Mouse (Mus musculus): ENCODE results near the gene Gm42420. TPM values are rescaled to one million over a fixed set of nuclear protein-coding genes. Genes with fewer than 3 reads are reported as not detected.

Gm42420 gene
- polyA plus RNA-seq, 1 experiment = 0.22 TPM

DNA sequence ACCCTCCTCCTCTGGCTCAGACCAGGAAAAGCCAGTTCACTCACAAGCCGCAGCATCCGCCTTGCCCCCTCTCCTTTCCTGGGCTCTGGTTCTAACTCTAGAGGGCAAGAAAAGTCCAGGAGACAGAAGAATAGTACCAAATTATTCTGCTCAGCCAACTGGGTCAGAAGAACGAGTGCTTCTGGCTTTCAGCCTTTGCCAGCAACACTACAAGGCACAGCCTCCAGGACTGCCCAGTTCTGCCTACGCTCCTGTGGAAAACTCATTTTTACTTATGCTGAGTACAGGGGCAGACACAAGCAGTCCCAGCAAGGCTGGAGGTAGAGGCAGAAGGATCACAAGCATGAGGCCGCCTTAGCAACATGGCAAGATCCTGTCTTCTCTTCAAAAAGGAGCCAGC is 37.5 kb upstream of the Gm42420 start:
- H3K27me3 ChIP-seq (ENCODE audit: control insufficient read depth, insufficient read depth, insufficient read length) = no peaks in the 10 kb centered on the region
- no peaks in the 10 kb centered on the region for H3K36me3 ChIP-seq (ENCODE audit: control insufficient read depth, insufficient read depth)
- no peak overlapping the region for H3K4me3 ChIP-seq
- TF ChIP-seq MAX (IDR thresholded peaks at IDR 0.05; ENCODE audit: low read depth) (no peak), CEBPB (IDR thresholded peaks at IDR 0.05; ENCODE audit: insufficient read depth, poor library complexity, severe bottlenecking) (no peak), TCF12 (IDR thresholded peaks at IDR 0.05; ENCODE audit: insufficient read depth, poor library complexity, severe bottlenecking) (no peak), MYOG (IDR thresholded peaks at IDR 0.05; ENCODE audit: control insufficient read depth in 1 of 3, insufficient read depth in 1 of 3, insufficient read length in 2 of 3, low read depth in 2 of 3) (no peak), SRF (IDR thresholded peaks at IDR 0.05; ENCODE audit: control insufficient read depth, insufficient read length, low read depth) (no peak), USF1 (IDR thresholded peaks at IDR 0.05; ENCODE audit: low read depth) (no peak), MYOD1 (IDR thresholded peaks at IDR 0.05; ENCODE audit: control insufficient read depth in 1 of 3, insufficient read length in 2 of 3, low read depth in 2 of 3) (no peak), POLR2AphosphoS2 (IDR thresholded peaks at IDR 0.05; ENCODE audit: insufficient read length, low read depth) (no peak), POLR2A (IDR thresholded peaks at IDR 0.05; ENCODE audit: insufficient read length, low read depth) (no peak), TCF3 (IDR thresholded peaks at IDR 0.05; ENCODE audit: insufficient read length, low read depth) (no peak), REST (IDR thresholded peaks at IDR 0.05; ENCODE audit: insufficient read depth, insufficient read length) (no peak), E2F4 (IDR thresholded peaks at IDR 0.05; ENCODE audit: insufficient read depth) (no peak)
- no peak overlapping the region for H3K4me2 ChIP-seq (ENCODE audit: low read depth)
- peaks cover 3% of the 10 kb centered on the region for H3K79me2 ChIP-seq (ENCODE audit: control insufficient read depth, insufficient read depth)
- H3ac ChIP-seq (ENCODE audit: control insufficient read depth, insufficient read length) = no peak overlapping the region

DNA sequence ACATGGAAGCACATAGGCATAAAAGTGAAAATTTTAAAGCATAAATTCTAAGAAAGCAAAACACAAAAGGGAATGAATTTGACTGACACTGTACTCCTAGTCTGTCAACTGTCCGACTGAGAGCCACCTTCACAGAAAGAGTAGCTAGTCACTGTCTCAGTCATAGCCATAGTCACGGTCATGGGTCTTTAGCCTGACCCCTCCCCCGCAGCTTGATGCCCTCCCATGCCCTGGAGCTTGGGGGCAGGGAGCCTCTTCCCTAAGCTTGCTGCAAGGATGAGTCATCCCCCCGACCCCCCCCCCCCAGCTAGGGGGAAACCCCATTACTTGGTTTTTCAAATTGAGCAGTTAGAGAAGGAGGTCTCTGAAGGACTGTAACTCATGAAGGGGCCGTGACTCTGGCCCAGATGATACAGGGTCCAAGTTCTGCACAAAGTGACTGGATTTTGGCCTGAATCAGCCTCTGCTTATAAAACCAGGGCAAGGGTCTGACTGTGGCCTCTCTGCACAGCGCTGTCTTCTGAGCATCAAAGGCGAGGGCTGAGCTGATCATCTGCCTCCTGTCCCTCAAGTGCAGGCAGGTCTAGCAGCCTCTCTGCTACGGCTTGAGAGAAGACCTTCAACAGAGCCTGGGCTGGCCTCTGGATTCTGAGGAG is 33.4 kb upstream of the Gm42420 start:
- TF ChIP-seq POLR2AphosphoS2 (IDR thresholded peaks at IDR 0.05; ENCODE audit: insufficient read length, low read depth) (no peak), USF1 (IDR thresholded peaks at IDR 0.05; ENCODE audit: low read depth) (no peak)
- Histone ChIP-seq H3K36me3 (ENCODE audit: control insufficient read depth, insufficient read depth) (no peaks in the 10 kb centered on the region), H3ac (ENCODE audit: control insufficient read depth, insufficient read length) (no peak overlapping the region), H3K27me3 (ENCODE audit: control insufficient read depth, insufficient read depth, insufficient read length) (no peaks in the 10 kb centered on the region), H3K79me2 (ENCODE audit: control insufficient read depth, insufficient read depth) (peaks cover 3% of the 10 kb centered on the region), H3K4me2 (ENCODE audit: low read depth) (peak overlapping the region; percentile 65), H3K4me3 (no peak overlapping the region)

- TF ChIP-seq TCF3 (IDR thresholded peaks at IDR 0.05; ENCODE audit: insufficient read length, low read depth) (no peak), E2F4 (IDR thresholded peaks at IDR 0.05; ENCODE audit: insufficient read depth) (no peak), MYOD1 (IDR thresholded peaks at IDR 0.05; ENCODE audit: control insufficient read depth in 1 of 3, insufficient read length in 2 of 3, low read depth in 2 of 3) (no peak), USF1 (IDR thresholded peaks at IDR 0.05; ENCODE audit: low read depth) (no peak), REST (IDR thresholded peaks at IDR 0.05; ENCODE audit: insufficient read depth, insufficient read length) (no peak), TCF12 (IDR thresholded peaks at IDR 0.05; ENCODE audit: insufficient read depth, poor library complexity, severe bottlenecking) (no peak), MAX (IDR thresholded peaks at IDR 0.05; ENCODE audit: low read depth) (no peak), POLR2AphosphoS2 (IDR thresholded peaks at IDR 0.05; ENCODE audit: insufficient read length, low read depth) (no peak), POLR2A (IDR thresholded peaks at IDR 0.05; ENCODE audit: insufficient read length, low read depth) (no peak), MYOG (IDR thresholded peaks at IDR 0.05; ENCODE audit: control insufficient read depth in 1 of 3, insufficient read depth in 1 of 3, insufficient read length in 2 of 3, low read depth in 2 of 3) (no peak), SRF (IDR thresholded peaks at IDR 0.05; ENCODE audit: control insufficient read depth, insufficient read length, low read depth) (no peak), CEBPB (IDR thresholded peaks at IDR 0.05; ENCODE audit: insufficient read depth, poor library complexity, severe bottlenecking) (no peak)
- no peaks in the 10 kb centered on the region for H3K27me3 ChIP-seq (ENCODE audit: control insufficient read depth, insufficient read depth, insufficient read length)
- no peak overlapping the region for H3ac ChIP-seq (ENCODE audit: control insufficient read depth, insufficient read length)
- no peak overlapping the region for H3K4me2 ChIP-seq (ENCODE audit: low read depth)
- no peak overlapping the region for H3K4me3 ChIP-seq
- peaks cover 3% of the 10 kb centered on the region for H3K79me2 ChIP-seq (ENCODE audit: control insufficient read depth, insufficient read depth)
- H3K36me3 ChIP-seq (ENCODE audit: control insufficient read depth, insufficient read depth) = no peaks in the 10 kb centered on the region
Measured at GRCm38 (mm10) chr6:39554888-39555647, 30.5 kb upstream of the Gm42420 start.

- Histone ChIP-seq H3K27me3 (ENCODE audit: control insufficient read depth, insufficient read depth, insufficient read length) (no peaks in the 10 kb centered on the region), H3K79me2 (ENCODE audit: control insufficient read depth, insufficient read depth) (peaks cover 3% of the 10 kb centered on the region), H3K4me2 (ENCODE audit: low read depth) (no peak overlapping the region), H3K36me3 (ENCODE audit: control insufficient read depth, insufficient read depth) (no peaks in the 10 kb centered on the region), H3ac (ENCODE audit: control insufficient read depth, insufficient read length) (no peak overlapping the region), H3K4me3 (no peak overlapping the region)
- TF ChIP-seq SRF (IDR thresholded peaks at IDR 0.05; ENCODE audit: control insufficient read depth, insufficient read length, low read depth) (no peak), TCF12 (IDR thresholded peaks at IDR 0.05; ENCODE audit: insufficient read depth, poor library complexity, severe bottlenecking) (no peak), POLR2AphosphoS2 (IDR thresholded peaks at IDR 0.05; ENCODE audit: insufficient read length, low read depth) (no peak), POLR2A (IDR thresholded peaks at IDR 0.05; ENCODE audit: insufficient read length, low read depth) (no peak), USF1 (IDR thresholded peaks at IDR 0.05; ENCODE audit: low read depth) (no peak), REST (IDR thresholded peaks at IDR 0.05; ENCODE audit: insufficient read depth, insufficient read length) (no peak), TCF3 (IDR thresholded peaks at IDR 0.05; ENCODE audit: insufficient read length, low read depth) (no peak), E2F4 (IDR thresholded peaks at IDR 0.05; ENCODE audit: insufficient read depth) (no peak), CEBPB (IDR thresholded peaks at IDR 0.05; ENCODE audit: insufficient read depth, poor library complexity, severe bottlenecking) (no peak), MYOD1 (IDR thresholded peaks at IDR 0.05; ENCODE audit: control insufficient read depth in 1 of 3, insufficient read length in 2 of 3, low read depth in 2 of 3) (no peak), MAX (IDR thresholded peaks at IDR 0.05; ENCODE audit: low read depth) (no peak), MYOG (IDR thresholded peaks at IDR 0.05; ENCODE audit: control insufficient read depth in 1 of 3, insufficient read depth in 1 of 3, insufficient read length in 2 of 3, low read depth in 2 of 3) (no peak)
Measured at GRCm38 (mm10) chr6:39555648-39555945, 30.0 kb upstream of the Gm42420 start.
